Mouse (Mus musculus) stomach, embryonic 16.5 days (tissue): ENCODE results near the gene Cd300e. TPM values are rescaled to one million over a fixed set of nuclear protein-coding genes. Genes with fewer than 3 reads are reported as not detected.

ENCODE experiments used
- ATAC-seq: fragments of 200-750 bp; cut with Nextera tagmentation; 2 replicates; pipeline ENCODE4 v1.8.0; 2017; ENCODE audit warnings: moderate number of reproducible peaks, moderate TSS enrichment; ENCODE audit not compliant: insufficient read depth, low FRiP score
- H3K27ac ChIP-seq: fragments of 300-500 bp; sonication (generic); 2 replicates; pipeline ENCODE4 v1.5.1; 2014; ENCODE audit warnings: low read length
- H3K27me3 ChIP-seq: fragments of 300-500 bp; sonication (generic); 2 replicates; pipeline ENCODE4 v1.6.1; 2014; ENCODE audit warnings: low read length, control low read depth, mixed read lengths; ENCODE audit not compliant: control insufficient read depth, insufficient read depth
- H3K36me3 ChIP-seq: fragments of 300-500 bp; sonication (generic); 2 replicates; pipeline ENCODE4 v1.6.1; 2014; ENCODE audit warnings: low read length; ENCODE audit not compliant: control insufficient read depth, insufficient read depth
- H3K4me1 ChIP-seq: fragments of 300-500 bp; sonication (generic); 2 replicates; pipeline ENCODE4 v1.6.1; 2014; ENCODE audit warnings: low read length, control low read depth, mixed read lengths; ENCODE audit not compliant: control insufficient read depth, insufficient read depth
- H3K4me2 ChIP-seq: fragments of 300-500 bp; sonication (generic); 2 replicates; pipeline ENCODE4 v1.6.1; 2014; ENCODE audit warnings: low read depth, low read length, mixed read lengths
- H3K4me3 ChIP-seq: fragments of 300-500 bp; sonication (generic); replicated peaks from 2 replicates; pipeline ENCODE4 v1.5.1; 2014; ENCODE audit warnings: mild to moderate bottlenecking, low read length
- H3K9ac ChIP-seq: fragments of 300-500 bp; sonication (generic); 2 replicates; pipeline ENCODE4 v1.6.1; 2014; ENCODE audit warnings: low read length
- H3K9me3 ChIP-seq: fragments of 300-500 bp; sonication (generic); replicated peaks from 2 replicates; pipeline ENCODE4 v1.6.1; 2016; ENCODE audit warnings: low read length, control low read depth; ENCODE audit not compliant: control insufficient read depth
- WGBS: fragments of 180-500 bp; shearing (Covaris S2); extraction: QIAGEN DNeasy Blood & Tissue Kit; methylation state at CpG from one replicate; pipeline ENCODE4 v1.1.7; 2014; 5-methylcytosine and 5-hydroxymethylcytosine counted together
- polyA plus RNA-seq: library from polyadenylated mRNA; unstranded; fragments of >200 nt; fragmentation: Nextera tagmentation; extraction: Ambion mirVana; gene quantifications from 2 replicates; pipeline ENCODE4 v1.2.1, GENCODE M21; 2015

Gene Cd300e
- 0.26 TPM in 1 of 2 replicates, not detected in the other for polyA plus RNA-seq

DNA sequence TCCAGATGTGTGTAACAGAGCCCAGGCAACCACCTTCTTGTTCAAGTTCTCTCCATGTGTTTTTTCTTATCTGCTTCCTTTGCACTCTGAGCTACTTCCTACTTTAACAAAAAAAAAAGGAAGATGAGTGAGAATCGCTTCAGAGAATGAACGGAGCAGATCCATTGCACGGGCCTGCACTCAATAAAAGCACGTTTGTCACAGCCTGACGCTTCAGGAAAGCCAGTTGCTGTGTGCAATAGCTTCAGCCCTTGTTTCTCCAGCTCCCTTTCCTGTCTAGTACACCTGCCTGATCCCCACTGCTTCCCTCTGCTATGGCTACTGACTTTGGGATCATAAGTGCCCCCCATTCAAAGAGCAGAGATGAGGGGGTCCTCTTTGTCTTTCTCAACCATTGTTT lies at the start of gene Cd300e:
Gene Cd300e, minus strand, starts transcription at position 101 of the 400 bp plus-strand sequence.
- ATAC-seq = no peak

DNA sequence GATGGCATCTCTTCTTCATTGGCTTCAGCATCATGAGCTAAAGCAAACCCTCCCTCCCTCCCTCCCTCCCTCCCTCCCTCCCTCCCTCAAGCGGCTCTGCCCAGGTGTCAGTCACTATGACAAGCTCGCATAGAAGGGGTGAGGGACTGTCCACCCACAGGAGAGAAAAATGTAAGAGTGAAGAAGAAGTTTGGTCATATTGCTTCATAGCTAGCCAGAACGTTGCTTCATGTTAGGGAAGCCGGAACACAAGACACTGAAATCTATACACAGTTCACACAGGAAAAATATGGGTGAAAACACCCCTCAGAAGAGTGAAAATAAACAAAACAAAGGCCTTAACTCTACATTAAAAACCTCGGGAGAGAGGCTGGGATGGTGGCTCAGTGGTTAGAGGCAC lies 48.3 kb upstream of the Cd300e start:
- no peak overlapping the region for H3K27ac ChIP-seq
- H3K27me3 ChIP-seq = no peaks in the 10 kb centered on the region
- H3K36me3 ChIP-seq = no peaks in the 10 kb centered on the region
- H3K9me3 ChIP-seq = no peaks in the 10 kb centered on the region
- WGBS = 66% methylated on average over 5 of the region's 5 CpGs
- no peak overlapping the region for H3K4me2 ChIP-seq
- ATAC-seq = no peak
- H3K4me1 ChIP-seq = no peaks in the 10 kb centered on the region
- H3K9ac ChIP-seq = no peak overlapping the region
- no peak overlapping the region for H3K4me3 ChIP-seq

More for the DNA sequence above, at the start of gene Cd300e:
- no peaks in the 10 kb centered on the region for H3K36me3 ChIP-seq
- H3K9me3 ChIP-seq = no peaks in the 10 kb centered on the region
- H3K4me2 ChIP-seq = no peak within 1 kb of the TSS
- WGBS = 32% methylated on average over 5 of the region's 5 CpGs
- no peak within 1 kb of the TSS for H3K9ac ChIP-seq
- H3K4me3 ChIP-seq = no peak within 1 kb of the TSS
- H3K27me3 ChIP-seq = no peaks in the 10 kb centered on the region
- H3K27ac ChIP-seq = no peak within 1 kb of the TSS
- H3K4me1 ChIP-seq = no peaks in the 10 kb centered on the region

DNA sequence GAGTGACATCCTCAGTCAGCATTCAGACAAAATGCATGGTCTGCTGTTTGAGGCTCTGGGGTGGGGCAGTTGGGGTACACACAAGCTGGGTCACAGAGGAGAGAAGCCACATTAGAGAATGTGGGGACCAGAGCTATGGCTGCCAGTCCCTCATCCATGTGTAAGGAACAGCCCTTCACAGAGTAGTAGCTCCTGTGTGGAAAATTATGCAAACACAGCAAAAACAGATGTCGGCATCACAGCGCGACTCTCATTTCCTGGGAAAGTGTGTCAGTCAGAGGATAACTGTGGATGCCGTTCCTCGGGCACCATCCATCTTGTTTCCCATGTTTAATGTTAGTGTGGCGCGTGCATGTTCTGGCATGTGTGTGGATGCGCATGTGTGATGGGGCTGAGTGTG lies 46.2 kb upstream of the Cd300e start:
- Histone ChIP-seq H3K4me3 (no peak overlapping the region), H3K27ac (no peak overlapping the region), H3K27me3 (no peaks in the 10 kb centered on the region), H3K4me1 (no peaks in the 10 kb centered on the region), H3K36me3 (no peaks in the 10 kb centered on the region), H3K9ac (no peak overlapping the region), H3K4me2 (no peak overlapping the region), H3K9me3 (no peaks in the 10 kb centered on the region)
- 81% methylated on average over 8 of the region's 8 CpGs for WGBS
- no peak for ATAC-seq

DNA sequence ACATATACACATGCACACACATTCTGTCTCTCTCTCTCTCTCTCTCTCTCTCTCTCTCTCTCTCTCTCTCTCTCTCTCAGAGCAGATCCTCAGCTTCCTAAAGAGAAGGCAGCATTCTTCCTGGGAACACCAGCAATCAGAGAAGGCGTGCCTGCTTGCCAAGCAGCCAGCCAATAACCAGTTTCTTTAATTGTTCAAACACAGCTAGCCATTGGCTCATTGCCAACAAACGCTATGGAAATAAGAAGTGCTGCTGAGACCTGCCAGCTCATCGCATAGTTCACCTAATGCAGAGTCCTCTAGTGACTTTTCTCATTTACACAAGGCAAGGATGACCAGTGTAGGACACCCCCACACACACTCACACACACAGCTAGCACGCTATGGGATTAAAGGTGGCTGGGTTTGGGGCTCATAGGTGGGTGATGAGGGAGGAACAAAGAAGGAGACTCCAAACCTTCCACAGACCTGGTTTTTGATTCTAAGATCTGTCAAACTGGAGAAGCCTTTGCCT lies 45.5 kb upstream of the Cd300e start:
- Histone ChIP-seq H3K4me3 (no peak overlapping the region), H3K9ac (no peak overlapping the region), H3K4me1 (no peaks in the 10 kb centered on the region), H3K9me3 (no peaks in the 10 kb centered on the region), H3K27ac (no peak overlapping the region), H3K36me3 (no peaks in the 10 kb centered on the region), H3K27me3 (no peaks in the 10 kb centered on the region), H3K4me2 (no peak overlapping the region)
- 24% methylated on average over 4 of the region's 4 CpGs for WGBS
- ATAC-seq = no peak

- no peak overlapping the region for H3K4me2 ChIP-seq
- no peak overlapping the region for H3K9ac ChIP-seq
- no peaks in the 10 kb centered on the region for H3K27me3 ChIP-seq
- no peak overlapping the region for H3K27ac ChIP-seq
- no peaks in the 10 kb centered on the region for H3K36me3 ChIP-seq
- no peaks in the 10 kb centered on the region for H3K9me3 ChIP-seq
- no peak for ATAC-seq
- 72% methylated on average over 2 of the region's 2 CpGs for WGBS
- no peak overlapping the region for H3K4me3 ChIP-seq
- no peaks in the 10 kb centered on the region for H3K4me1 ChIP-seq
These were observed 44.7 kb upstream of the Cd300e start for GRCm38 (mm10) chr11:115106638-115107037.

GRCm38 (mm10) chr11:115104769-115105563 lies 43.0 kb upstream of the Cd300e start:
- Histone ChIP-seq H3K27ac (no peak overlapping the region), H3K4me2 (no peak overlapping the region), H3K36me3 (no peaks in the 10 kb centered on the region), H3K27me3 (no peaks in the 10 kb centered on the region), H3K9ac (no peak overlapping the region), H3K4me3 (no peak overlapping the region), H3K9me3 (no peaks in the 10 kb centered on the region), H3K4me1 (no peaks in the 10 kb centered on the region)
- WGBS = 73% methylated on average over 8 of the region's 8 CpGs
- ATAC-seq = no peak

GRCm38 (mm10) chr11:115103470-115104413 lies 41.8 kb upstream of the Cd300e start:
- no peak for ATAC-seq
- no peak overlapping the region for H3K4me3 ChIP-seq
- WGBS = 82% methylated on average over 25 of the region's 25 CpGs
- H3K27ac ChIP-seq = no peak overlapping the region
- H3K27me3 ChIP-seq = no peaks in the 10 kb centered on the region
- H3K9ac ChIP-seq = no peak overlapping the region
- no peak overlapping the region for H3K4me2 ChIP-seq
- H3K4me1 ChIP-seq = 0 out of 2 replicates have a peak, but pooled peaks cover 2% of the 10 kb centered on the region
- no peaks in the 10 kb centered on the region for H3K36me3 ChIP-seq
- no peaks in the 10 kb centered on the region for H3K9me3 ChIP-seq

- H3K9me3 ChIP-seq = no peaks in the 10 kb centered on the region
- H3K9ac ChIP-seq = no peak overlapping the region
- ATAC-seq = no peak
- H3K27me3 ChIP-seq = no peaks in the 10 kb centered on the region
- no peak overlapping the region for H3K4me2 ChIP-seq
- no peak overlapping the region for H3K27ac ChIP-seq
- 95% methylated on average over 9 of the region's 9 CpGs for WGBS
- no peak overlapping the region for H3K4me3 ChIP-seq
- 0 out of 2 replicates have a peak, but pooled peaks cover 2% of the 10 kb centered on the region for H3K4me1 ChIP-seq
- H3K36me3 ChIP-seq = no peaks in the 10 kb centered on the region
These were observed 40.1 kb upstream of the Cd300e start for GRCm38 (mm10) chr11:115102116-115102515.
